Mouse (Mus musculus) left cerebral cortex, postnatal 25 days (tissue): Measurements from ENCODE around the gene Med18. TPM values are rescaled to one million over a fixed set of nuclear protein-coding genes. Genes with fewer than 3 reads are reported as not detected.
"Not testable (repeated sequence)": the region's sequence is repeated elsewhere in the genome, so short reads cannot be mapped to it uniquely, and the experiment has no call there.

Source experiments
- DNase-seq, 2 experiments: peaks; one replicate each; pipeline ENCODE4 v3.0.0; 2022; ENCODE audit warnings: low spot score in 2 of 2, mixed read lengths in 1 of 2
- intact Hi-C: fragments of 180-260 bp; cut with DNase I; formaldehyde crosslinking; loops from one replicate; pipeline ENCODE4 v1.15.1; 2025
- total RNA-seq, 2 experiments: library from RNA; stranded (reverse); gene quantifications; 2 replicates each; pipeline ENCODE4 v1.2.3; 2021

Gene Med18
- total RNA-seq, 2 experiments from 2014 or later = 8.5 to 10.8 TPM

DNA sequence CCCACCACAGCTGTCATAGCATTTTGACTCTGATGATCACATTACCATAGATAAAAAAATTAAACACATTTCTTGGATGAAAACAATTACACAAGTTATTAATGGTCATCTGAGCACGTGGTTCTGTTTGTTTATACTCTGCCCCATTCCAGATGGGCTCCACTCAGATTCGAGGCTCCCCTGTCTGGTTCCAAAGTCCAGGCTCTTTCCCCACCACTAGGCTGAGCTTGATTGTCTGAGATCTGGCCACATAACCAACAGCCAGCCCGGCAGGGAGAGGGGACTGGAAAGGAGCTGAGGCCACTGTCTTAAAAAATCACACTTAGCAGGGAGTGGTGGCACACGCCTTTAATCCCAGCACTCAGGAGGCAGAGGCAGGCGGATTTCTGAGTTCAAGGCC, 21.1 kb upstream of the Med18 start:
- intact Hi-C loops = no loop called here
- no peak for DNase-seq

DNA sequence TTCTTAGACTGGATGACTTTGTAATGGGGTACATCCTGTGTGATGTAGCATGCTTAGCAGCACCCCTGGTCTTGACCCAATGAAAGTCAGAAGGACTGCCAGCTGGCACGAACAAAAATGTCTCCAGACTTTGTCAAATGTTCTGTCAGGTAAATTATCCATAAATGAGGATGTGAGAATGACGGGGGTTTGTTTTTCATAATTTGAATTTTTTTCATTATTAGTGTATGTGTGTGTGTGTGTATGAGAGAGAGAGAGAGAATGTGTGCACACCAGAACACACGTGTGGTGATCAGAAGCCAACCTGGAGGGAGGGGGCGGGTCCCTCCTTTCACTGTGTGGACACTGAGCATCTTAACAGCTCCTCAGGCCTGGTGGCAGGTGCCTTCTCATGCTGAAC, 20.5 kb upstream of the Med18 start:
- DNase-seq = no peak
- intact Hi-C loops = no loop called here

DNA sequence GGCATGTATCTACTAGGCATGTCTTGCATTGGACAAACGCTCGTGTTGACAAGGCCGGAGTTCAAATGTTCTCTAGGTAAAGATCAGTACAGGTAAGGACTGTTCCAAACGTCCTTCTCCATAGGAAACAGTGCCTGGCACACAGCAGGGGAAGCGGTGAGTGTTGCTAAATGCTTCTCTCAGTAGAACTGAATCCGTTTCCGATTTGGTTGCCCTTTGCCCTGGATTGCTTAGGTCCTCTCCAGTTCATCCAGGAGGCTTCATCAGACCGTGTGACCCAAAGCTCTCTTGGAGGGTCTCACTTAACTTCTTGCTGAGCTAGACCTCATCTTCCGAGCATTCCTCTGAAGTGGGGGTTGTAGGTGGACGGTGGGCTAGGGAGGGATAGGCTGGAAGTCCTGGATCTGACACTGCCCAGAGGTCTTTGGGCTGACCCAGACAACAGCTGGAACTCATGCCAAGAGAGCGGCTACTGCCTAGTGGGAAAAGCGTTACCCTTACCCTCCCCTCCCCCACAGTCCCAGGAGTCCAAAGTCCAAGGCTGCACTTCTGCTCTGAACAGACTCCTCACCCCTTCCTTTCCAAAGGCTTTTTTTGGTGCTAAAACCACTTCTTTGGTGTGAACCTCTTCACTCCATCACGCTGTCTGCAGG, 19.4 kb upstream of the Med18 start:
- DNase-seq = no peak
- intact Hi-C loops = no loop called here

DNA sequence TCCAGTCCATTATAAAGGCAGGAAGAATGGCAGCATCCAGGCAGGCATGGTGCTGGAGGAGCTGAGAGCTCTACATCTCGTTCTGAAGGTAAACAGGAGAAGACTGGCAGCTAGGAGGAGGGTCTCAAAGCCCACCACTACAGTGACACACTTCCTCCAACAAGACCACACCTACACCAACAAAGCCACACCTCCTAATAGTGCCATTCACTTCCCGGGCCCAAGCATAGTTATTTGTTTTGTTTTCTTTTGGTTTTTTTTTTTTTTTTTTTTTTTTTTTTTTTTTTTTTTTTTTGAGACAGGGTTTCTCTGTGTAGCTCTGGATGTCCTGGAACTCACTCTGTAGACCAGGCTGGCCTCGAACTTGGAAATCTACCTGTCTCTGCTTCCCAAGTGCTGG, 18.4 kb upstream of the Med18 start:
- intact Hi-C loops, DNase-seq: not testable (repeated sequence)

DNA sequence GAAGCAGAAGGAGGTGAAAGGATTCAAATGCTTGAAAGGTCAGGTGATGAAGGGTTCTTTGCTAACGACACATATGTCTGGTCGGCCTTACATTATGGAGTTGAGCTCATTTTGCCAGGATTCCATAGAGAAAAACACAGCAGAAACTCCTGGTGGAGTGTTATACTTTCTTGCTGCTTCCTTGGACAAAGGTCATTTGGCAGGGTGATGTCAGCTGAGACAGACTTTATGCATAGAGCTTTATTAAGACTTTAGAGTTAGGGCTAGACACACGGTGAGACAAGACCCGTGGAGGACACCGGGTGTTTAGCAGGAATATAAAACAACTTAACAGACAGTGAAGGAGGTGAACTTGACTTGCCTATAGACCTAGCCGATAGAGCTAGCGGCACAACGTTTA, 14.1 kb upstream of the Med18 start:
- intact Hi-C loops = no loop called here
- DNase-seq = no peak

DNA sequence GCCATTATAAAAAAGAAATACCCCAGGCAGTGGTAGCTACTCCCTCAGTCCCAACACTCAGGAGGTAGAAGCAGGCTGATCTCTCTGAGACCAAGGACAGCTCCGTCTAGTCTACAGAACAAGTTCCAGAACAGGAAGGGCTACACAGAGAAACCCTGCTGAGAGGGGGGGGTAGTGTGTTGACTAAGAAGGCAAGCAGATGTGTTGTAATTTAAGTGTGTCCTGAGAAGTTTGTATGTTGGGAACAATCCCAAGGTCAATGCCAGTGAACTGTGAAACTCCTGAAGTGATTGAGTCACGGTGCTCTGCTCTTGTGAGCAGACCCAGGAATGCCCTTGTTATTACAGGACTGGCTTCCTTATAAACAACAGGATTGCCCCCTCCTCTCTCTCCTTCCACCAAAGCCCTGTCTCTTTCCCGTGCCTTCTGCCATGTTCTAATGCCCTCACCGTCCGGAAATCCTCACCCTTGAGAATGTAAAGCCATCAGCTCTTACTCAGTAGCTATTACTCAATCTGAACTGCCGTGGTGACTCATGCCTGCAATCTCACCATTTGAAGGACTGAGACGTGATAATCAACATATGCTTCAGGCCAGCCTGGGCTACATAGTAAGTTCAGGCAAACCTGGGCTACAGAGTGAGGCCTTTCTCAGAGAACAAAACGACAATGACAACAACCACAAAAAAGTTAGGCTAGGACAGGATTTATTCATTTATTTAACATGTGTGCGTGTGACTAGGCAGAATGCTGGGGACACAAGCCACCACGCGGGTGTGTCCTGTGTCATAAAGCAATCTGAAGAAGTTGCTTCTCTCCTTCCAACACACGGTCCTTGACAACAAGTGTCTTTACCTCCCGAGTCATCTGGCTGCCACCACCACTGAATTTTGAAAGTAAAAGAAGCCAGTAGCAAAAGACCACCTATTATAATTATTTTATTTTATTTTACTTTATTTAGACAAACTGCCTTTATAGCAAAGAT, 12.5 kb upstream of the Med18 start:
- no peak for DNase-seq
- intact Hi-C loops = loop anchor here (1.0 kb wide), 1 partner anchor 30 kb away; no protein-coding TSS in a partner anchor

DNA sequence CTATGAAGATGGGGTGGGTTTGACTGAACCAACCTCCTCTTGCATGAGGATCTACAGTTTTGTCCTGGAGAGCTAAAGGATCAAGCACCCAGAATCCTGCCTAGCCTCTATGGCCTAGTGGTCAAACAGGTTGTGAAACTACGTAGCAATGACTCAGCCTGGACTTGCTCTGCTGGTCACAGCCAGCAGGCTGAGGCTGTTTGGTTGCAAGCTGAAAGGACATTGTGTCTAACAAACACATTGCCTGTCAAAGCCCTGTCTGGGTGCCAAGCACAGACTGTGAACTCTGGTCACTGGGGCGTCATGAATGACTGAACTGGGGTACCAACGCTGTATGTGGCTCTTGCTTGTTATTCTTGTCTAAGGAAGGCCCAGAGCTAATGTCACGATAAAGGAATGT, 10.9 kb upstream of the Med18 start:
- intact Hi-C loops = loop anchor here (1.0 kb wide), 1 partner anchor 32 kb away; no protein-coding TSS in a partner anchor
- DNase-seq = no peak

DNA sequence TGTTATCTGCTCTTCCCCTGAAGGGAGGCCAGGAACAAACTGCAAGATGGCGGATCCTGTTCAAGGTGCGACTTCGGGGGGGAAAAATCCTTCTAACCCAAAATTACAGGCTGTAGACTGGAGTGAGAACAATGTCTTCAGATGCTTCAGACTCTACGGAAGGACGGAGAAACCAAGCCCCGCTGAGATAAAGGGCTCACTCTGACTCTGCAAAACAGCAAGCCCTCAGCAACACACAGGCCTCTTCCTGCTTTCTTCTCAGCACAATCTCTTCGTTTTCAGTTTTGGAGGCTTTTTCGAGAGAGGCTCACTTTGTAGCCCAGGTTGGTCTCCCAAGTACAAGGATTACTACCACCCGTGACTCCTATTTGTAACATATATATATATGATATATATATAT, 9.7 kb upstream of the Med18 start:
- no peak for DNase-seq
- intact Hi-C loops = no loop called here

DNA sequence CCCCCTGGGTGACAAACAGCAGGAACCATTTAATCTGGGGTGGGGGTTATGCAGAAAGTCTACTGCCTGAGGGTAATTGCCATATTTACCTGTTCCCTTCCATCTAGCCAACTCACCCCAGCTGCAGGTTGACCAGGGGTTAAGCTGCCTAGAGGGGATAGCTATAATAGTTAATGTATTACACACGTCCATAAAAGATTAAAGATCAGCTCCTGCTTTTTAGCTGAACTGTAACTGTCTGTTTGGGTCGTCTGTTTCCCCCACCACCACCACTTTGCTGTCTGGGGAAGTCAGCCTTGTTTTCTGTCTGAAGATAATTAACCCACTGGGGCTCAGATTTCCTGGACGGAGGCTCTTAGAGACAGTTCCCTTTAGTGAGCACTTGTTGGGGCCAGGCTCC, 6.2 kb upstream of the Med18 start:
- DNase-seq = no peak
- intact Hi-C loops = no loop called here

DNA sequence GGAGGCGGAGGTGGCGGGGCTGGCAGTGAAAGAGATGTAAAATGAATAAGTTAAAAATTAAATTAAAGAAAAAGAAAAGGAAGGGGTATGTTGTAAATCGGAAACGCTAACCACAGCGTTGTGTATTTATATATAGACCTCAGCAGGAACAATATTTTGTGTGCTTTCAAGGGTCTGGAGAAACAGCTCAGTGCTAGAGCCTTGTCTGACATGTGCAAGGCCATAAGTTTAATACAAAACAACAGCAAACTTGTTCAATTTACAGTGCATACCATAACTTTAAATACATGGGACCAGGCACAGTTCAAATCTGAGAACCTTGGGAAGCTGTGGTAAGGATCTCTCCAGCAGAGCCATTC, 513 bp upstream of the Med18 start:
- no peak for DNase-seq
- intact Hi-C loops = loop anchor here (1.0 kb wide), 1 partner anchor 45 kb away; no protein-coding TSS in a partner anchor

DNA sequence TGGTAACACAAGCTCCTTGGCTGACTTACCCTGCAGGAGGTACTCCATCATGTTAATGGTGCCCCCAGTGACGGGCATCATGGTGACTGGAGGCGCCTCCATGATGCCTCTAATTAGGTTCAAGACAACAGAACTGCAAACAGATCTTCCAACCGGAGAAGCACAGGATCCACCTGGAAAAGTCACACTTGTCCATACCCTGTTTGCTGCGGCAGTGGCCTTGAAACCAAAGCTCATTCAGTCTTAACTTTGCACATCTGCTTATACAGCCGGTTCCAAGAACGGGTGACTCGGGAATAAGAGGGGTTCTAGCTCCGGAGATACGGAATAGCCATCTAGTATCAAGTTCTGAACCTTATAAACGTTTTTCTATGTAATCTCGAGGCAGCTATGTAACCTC, 885 bp downstream of the Med18 start:
- intact Hi-C loops = loop anchor here (2.0 kb wide), 1 partner anchor 42 kb away; no protein-coding TSS in a partner anchor
- no peak for DNase-seq

DNA sequence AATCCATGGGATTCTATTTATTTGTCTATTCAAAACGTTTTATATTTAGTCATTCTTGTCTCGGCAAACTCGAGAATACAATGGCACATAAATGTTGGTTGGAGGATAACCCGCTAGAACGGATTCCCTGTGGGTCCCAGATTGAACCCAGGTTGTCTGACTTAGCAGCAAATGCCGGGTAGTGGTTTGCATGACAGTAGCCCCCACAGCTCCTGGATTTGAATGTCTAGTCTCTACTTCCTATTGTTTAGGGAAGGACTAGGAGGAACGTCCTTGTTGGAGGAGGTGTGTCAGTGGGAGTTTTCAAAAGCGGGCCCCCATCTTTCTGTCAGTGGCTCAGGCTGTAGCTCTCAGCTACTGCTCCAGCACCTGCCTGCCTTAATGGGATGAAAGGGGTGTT, 3.5 kb downstream of the Med18 start:
- DNase-seq = no peak
- intact Hi-C loops = no loop called here

DNA sequence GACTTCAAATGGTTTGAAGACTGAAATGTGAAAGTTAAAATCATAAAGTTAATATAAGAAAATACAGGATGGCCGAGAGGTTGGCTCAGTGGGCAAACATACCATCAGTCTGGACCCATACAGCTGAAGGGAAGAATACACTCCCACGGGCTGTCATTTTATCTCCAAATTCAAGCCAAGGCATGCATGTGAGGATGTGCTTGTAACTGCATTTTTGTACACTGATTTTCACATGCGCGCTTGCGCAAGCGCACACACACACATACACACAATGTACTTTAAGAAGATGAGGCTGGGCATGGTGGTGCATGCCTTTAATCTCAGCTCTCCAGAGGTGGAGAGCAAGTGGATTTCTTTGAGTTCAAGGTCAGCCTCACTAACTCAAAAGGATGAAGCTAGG, 8.2 kb downstream of the Med18 start:
- intact Hi-C loops = no loop called here
- no peak for DNase-seq

DNA sequence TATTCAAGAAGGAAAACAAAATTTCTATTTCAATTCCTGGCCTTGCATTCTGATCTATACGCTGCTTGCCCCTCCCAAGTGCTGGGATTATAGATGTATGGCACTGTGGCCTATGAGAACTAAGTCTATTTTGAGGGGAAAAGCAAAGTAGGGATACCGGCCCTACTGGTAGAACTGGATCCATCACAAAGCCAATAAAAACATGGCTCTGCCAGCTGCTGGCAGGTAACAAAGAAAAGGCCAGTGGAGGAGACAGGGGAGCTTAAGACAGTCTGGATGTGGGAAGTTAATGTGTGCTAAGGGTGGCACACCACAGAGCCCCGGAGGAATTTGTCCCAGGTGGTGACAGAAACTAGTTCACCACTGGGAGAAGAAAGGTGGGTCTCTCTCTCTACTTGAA, 8.6 kb downstream of the Med18 start:
- DNase-seq = no peak
- intact Hi-C loops = no loop called here

DNA sequence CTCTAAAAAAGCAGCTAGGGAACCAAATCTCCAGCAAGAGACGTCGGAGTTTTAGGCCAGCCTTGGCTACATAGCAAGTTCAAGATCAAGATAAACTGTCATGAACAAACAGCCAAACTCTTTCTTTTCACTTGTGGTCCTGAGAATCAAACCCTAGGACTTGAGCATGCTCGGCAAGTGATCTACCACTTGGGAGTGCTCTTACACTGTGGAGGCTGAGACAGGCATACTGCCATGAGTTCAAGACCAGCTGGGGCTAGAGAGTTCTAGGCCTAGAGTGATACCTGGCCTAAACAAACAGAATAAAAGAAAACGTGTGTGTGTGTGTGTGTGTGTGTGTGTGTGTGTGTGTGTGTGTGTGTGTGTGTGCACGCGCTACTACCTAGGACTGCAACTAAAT, 9.5 kb downstream of the Med18 start:
- DNase-seq = no peak
- intact Hi-C loops = no loop called here

DNA sequence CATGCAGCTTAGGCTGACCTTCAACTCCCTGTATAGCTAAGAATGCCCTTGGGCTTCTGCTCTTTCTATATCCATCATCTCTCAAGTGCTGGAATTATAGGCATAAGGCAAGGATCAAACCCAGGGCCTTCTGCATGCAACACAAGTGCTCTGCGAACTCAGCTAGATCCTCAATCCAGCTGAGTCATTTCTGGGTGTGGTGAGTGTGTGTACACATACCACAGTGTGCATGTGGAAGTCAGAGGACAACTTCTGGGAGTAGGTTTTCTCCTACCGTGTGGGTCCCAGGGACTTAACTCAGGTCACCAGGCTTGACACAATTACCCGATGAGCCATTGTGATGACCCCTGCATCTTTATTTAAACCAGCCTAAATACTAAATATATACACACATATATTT, 13.9 kb downstream of the Med18 start:
- intact Hi-C loops = no loop called here

DNA sequence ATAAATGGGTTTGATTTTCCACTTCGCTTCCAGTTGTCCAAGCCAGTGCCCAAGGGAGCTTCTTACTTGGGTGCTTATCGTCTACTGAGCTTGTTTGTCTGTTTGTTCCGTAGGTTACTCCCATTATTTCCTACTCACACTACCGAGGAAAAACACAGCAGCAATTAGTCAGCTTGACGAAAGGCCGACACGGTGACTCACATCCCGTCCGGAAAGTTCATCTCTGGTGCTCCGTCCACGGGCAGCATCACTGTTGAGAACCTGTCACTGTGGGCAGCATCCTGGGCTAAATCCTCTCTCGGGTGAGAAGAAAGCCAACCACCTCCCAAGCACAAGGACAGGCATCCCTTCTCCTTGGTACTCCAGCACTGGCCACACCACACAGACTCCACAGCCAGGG, 17.6 kb downstream of the Med18 start:
- DNase-seq = no peak
- intact Hi-C loops = no loop called here

More for the DNA sequence above, 13.9 kb downstream of the Med18 start:
- DNase-seq = no peak

DNA sequence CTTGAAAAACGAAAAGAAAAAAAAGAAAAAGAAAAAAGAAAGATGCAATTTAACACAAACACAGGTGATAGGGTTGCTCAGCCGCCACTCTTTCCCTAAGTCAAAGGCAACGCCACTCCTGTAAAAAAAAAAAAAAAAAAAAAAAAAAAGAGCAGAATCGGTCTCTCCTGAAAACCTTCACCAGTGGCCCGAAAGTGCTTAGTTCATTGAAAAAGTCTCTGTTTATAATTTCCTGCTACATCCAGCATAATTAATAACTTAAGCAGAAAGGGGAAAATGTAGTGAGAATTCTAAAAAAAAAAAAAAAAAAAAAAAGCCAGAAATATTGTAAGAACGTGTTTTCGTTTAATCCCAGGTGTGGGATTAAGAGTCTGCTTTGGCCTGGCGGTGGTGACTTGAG, 19.2 kb downstream of the Med18 start:
- no peak for DNase-seq
- intact Hi-C loops = no loop called here

DNA sequence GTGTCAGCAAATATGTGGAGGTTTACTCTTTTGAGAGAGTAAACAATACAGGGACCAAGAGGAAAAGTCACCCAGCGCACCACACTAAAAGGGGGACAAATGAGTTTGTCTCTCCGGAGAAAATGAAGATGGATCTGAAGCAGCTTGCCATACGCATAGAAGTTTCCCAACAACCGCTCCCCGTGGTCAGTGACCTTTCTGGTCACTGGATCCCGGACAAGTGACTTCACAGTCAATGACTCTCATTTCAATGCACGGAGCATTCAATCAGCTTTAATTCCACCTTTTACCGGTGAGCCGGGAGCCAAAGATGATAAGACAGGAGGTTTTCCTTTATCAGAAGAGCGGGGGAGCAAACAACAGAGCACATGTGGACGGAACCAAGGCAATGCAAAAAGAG, 25.9 kb downstream of the Med18 start:
- intact Hi-C loops = no loop called here
- DNase-seq = no peak

DNA sequence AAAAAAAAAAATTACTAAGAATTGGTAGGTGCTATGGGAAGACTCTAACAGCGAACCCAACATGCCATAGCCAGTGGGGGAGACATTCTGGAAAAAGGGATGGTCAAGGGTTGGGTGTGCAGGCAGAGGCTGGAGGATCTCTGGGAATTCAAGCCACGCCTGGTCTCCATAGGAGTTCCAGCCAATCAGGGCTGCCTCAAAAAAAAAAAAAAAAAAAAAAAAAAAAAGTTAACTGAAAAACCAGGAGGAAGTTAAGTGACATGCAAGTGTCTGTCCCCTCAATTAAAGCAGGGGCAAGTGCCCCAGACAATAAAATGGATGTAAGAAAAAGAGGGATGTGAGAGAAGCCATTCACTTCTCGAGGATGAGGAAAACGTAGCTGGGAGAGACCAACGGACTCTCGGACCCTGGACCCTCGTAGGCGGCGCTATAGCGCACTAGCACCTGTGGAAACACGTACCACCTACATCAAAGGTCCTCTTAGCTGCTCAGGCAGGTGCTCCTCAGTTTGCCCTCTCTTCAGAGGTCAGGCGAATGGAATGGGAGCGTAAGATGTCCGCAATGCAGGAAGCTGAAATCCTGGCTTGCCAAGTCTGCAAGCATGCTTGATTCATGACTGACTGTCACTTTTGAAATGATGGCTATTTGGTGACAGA, 30.9 kb downstream of the Med18 start:
- intact Hi-C loops = no loop called here
- no peak for DNase-seq
